Mouse (Mus musculus) CH12.LX (cell line): Measurements from ENCODE around the gene Rasd2.

ENCODE experiments used
- CHD2 ChIP-seq: IDR thresholded peaks from 2 replicates; pipeline ENCODE4 v1.6.1; 2011; ENCODE audit warnings: low read length, improper control_type of control experiment
- CTCF ChIP-seq, 2 experiments: IDR thresholded peaks in 1 of 2; conservative IDR thresholded peaks in 1 of 2; 2 replicates each; pipeline ENCODE4 v1.5.1; 2011 to 2012; ENCODE audit warnings: low read depth in 2 of 2, low read length in 2 of 2, improper control_type of control experiment in 1 of 2, inconsistent platforms in 1 of 2, mild to moderate bottlenecking in 1 of 2, moderate library complexity in 1 of 2
- HCFC1 ChIP-seq: IDR thresholded peaks from 2 replicates; pipeline ENCODE4 v1.6.1; 2012; ENCODE audit warnings: low read depth, mild to moderate bottlenecking, inconsistent platforms, low read length, improper control_type of control experiment
- JUN ChIP-seq: IDR thresholded peaks from 2 replicates; pipeline ENCODE4 v1.6.1; 2011; ENCODE audit warnings: low read depth, mild to moderate bottlenecking, low read length, improper control_type of control experiment, moderate library complexity; ENCODE audit not compliant: insufficient read depth
- JUND ChIP-seq: conservative IDR thresholded peaks from 2 replicates; pipeline ENCODE4 v1.6.1; 2011; ENCODE audit warnings: low read depth, low read length, improper control_type of control experiment
- MAFK ChIP-seq: IDR thresholded peaks from 2 replicates; pipeline ENCODE4 v1.6.1; 2011; ENCODE audit warnings: low read length, improper control_type of control experiment; ENCODE audit not compliant: insufficient replicate concordance
- MEF2A ChIP-seq: IDR thresholded peaks from 2 replicates; pipeline ENCODE4 v1.6.1; 2014; ENCODE audit warnings: low read depth, mild to moderate bottlenecking, inconsistent platforms, low read length, improper control_type of control experiment, borderline replicate concordance
- PAX5 ChIP-seq: IDR thresholded peaks from 2 replicates; pipeline ENCODE4 v1.6.1; 2012; ENCODE audit warnings: low read length, inconsistent platforms, mixed read lengths
- USF1 ChIP-seq: IDR thresholded peaks from 2 replicates; pipeline ENCODE4 v1.6.1; 2014; ENCODE audit warnings: low read depth, mild to moderate bottlenecking, inconsistent platforms, low read length, improper control_type of control experiment
- ZMIZ1 ChIP-seq: IDR thresholded peaks from 2 replicates; pipeline ENCODE4 v1.6.1; 2012; ENCODE audit warnings: low read depth, mild to moderate bottlenecking, inconsistent platforms, low read length, improper control_type of control experiment

GRCm38 (mm10) chr8:75212631-75213306 is 975 bp upstream of the Rasd2 start:
- TF ChIP-seq CHD2 (no peak), HCFC1 (no peak), ZMIZ1 (no peak), PAX5 (no peak), MEF2A (no peak), JUND (no peak), MAFK (no peak), CTCF (conservative IDR thresholded peaks at IDR 0.05 in 1 of 2, IDR thresholded peaks at IDR 0.05 in 1 of 2; ENCODE audit: low read depth in 2 of 2, low read length in 2 of 2) (no peak), JUN (no peak), USF1 (no peak)
